Mouse (Mus musculus) hindbrain, embryonic 16.5 days (tissue): ENCODE measurements around the gene Lrrc45. TPM values are rescaled to one million over a fixed set of nuclear protein-coding genes. Genes with fewer than 3 reads are reported as not detected.

ENCODE experiments used
- ATAC-seq: fragments of 200-750 bp; cut with Nextera tagmentation; 2 replicates; pipeline ENCODE4 v1.8.0; 2017; ENCODE audit warnings: moderate TSS enrichment, moderate library complexity
- H3K27ac ChIP-seq: fragments of 300-500 bp; sonication (generic); 2 replicates; pipeline ENCODE4 v1.5.1; 2014; ENCODE audit warnings: low read depth, mild to moderate bottlenecking, control low read depth, low read length, moderate library complexity
- H3K27me3 ChIP-seq: fragments of 300-500 bp; sonication (generic); replicated peaks from 2 replicates; pipeline ENCODE4 v1.6.1; 2014; ENCODE audit warnings: low read length; ENCODE audit not compliant: control insufficient read depth, insufficient read depth
- H3K36me3 ChIP-seq: fragments of 300-500 bp; sonication (generic); 2 replicates; pipeline ENCODE4 v1.6.1; 2014; ENCODE audit warnings: mild to moderate bottlenecking, low read length, moderate library complexity, mixed read lengths; ENCODE audit not compliant: control insufficient read depth, insufficient read depth
- H3K4me1 ChIP-seq: fragments of 300-500 bp; sonication (generic); 2 replicates; pipeline ENCODE4 v1.6.1; 2014; ENCODE audit warnings: low read depth, low read length; ENCODE audit not compliant: control insufficient read depth, insufficient read depth
- H3K4me2 ChIP-seq: fragments of 300-500 bp; sonication (generic); 2 replicates; pipeline ENCODE4 v1.6.1; 2014; ENCODE audit warnings: mild to moderate bottlenecking, low read length, control low read depth, moderate library complexity
- H3K4me3 ChIP-seq: fragments of 300-500 bp; sonication (generic); 2 replicates; pipeline ENCODE4 v1.5.1; 2014; ENCODE audit warnings: mild to moderate bottlenecking, low read length, control low read depth, moderate library complexity
- H3K9ac ChIP-seq: fragments of 300-500 bp; sonication (generic); 2 replicates; pipeline ENCODE4 v1.6.1; 2014; ENCODE audit warnings: low read depth, mild to moderate bottlenecking, control low read depth, low read length, moderate library complexity
- H3K9me3 ChIP-seq: fragments of 300-500 bp; sonication (generic); 2 replicates; pipeline ENCODE4 v1.6.1; 2014; ENCODE audit warnings: mild to moderate bottlenecking, low read length, moderate library complexity; ENCODE audit not compliant: control insufficient read depth
- WGBS: fragments of 180-500 bp; shearing (Covaris S2); extraction: QIAGEN DNeasy Blood & Tissue Kit; methylation state at CpG from one replicate; pipeline ENCODE4 v1.1.7; 2014; 5-methylcytosine and 5-hydroxymethylcytosine counted together
- polyA plus RNA-seq: library from polyadenylated mRNA; unstranded; fragments of >200 nt; fragmentation: Nextera tagmentation; extraction: Ambion mirVana; gene quantifications from 2 replicates; pipeline ENCODE4 v1.2.1, GENCODE M21; 2015

The Lrrc45 gene
- polyA plus RNA-seq, 1 experiment from 2014 or later: 73.4 TPM

- peak; percentile 90 for ATAC-seq
- H3K27me3 ChIP-seq: no peaks in the 10 kb centered on the region
- H3K36me3 ChIP-seq: peaks cover 18% of the 10 kb centered on the region
- H3K4me2 ChIP-seq: peak within 1 kb of the TSS; percentile 64
- no peaks in the 10 kb centered on the region for H3K9me3 ChIP-seq
- peaks cover 16% of the 10 kb centered on the region for H3K4me1 ChIP-seq
- under 1% methylated on average over 70 of the region's 90 CpGs for WGBS
- peak within 1 kb of the TSS; percentile 82 for H3K27ac ChIP-seq
- peak within 1 kb of the TSS; percentile 95 for H3K9ac ChIP-seq
- H3K4me3 ChIP-seq: peak within 1 kb of the TSS; percentile 64
These were observed 7.7 kb downstream of the Lrrc45 start, which contains the start of gene Rac3 for GRCm38 (mm10) chr11:120721124-120722066. TSS of gene Rac3 (plus strand) at chr11:120721470.

- WGBS: 18% methylated on average over 21 of the region's 21 CpGs
- ATAC-seq: peak; percentile 8; the same call in 1 of the 2 replicates
- Histone ChIP-seq H3K27ac (peak overlapping the region; percentile 82; the same call in 1 of the 2 replicates), H3K4me1 (peaks cover 23% of the 10 kb centered on the region), H3K9ac (peak overlapping the region; percentile 95), H3K4me3 (peak overlapping the region; percentile 64), H3K27me3 (no peaks in the 10 kb centered on the region), H3K4me2 (peak overlapping the region; percentile 64), H3K36me3 (peaks cover 15% of the 10 kb centered on the region), H3K9me3 (no peaks in the 10 kb centered on the region)
These were observed 8.4 kb downstream of the Lrrc45 start for GRCm38 (mm10) chr11:120722067-120722630.

- H3K9ac ChIP-seq: peak overlapping the region; percentile 95; the same call in 1 of the 2 replicates
- H3K36me3 ChIP-seq: peaks cover 8% of the 10 kb centered on the region
- ATAC-seq: no peak
- H3K27me3 ChIP-seq: no peaks in the 10 kb centered on the region
- 90% methylated on average over 11 of the region's 11 CpGs for WGBS
- no peaks in the 10 kb centered on the region for H3K9me3 ChIP-seq
- peak overlapping the region; percentile 64 for H3K4me2 ChIP-seq
- H3K4me1 ChIP-seq: peaks cover 23% of the 10 kb centered on the region
- H3K4me3 ChIP-seq: peak overlapping the region; percentile 64
- no peak overlapping the region for H3K27ac ChIP-seq
These were observed 9.1 kb downstream of the Lrrc45 start for GRCm38 (mm10) chr11:120722761-120723382.

GRCm38 (mm10) chr11:120723509-120723908 lies 9.8 kb downstream of the Lrrc45 start:
- no peak for ATAC-seq
- peaks cover 7% of the 10 kb centered on the region for H3K36me3 ChIP-seq
- H3K4me1 ChIP-seq: peaks cover 23% of the 10 kb centered on the region
- whole genome bisulfite sequencing: 88% methylated on average over 6 of the region's 7 CpGs
- H3K4me2 ChIP-seq: no peak overlapping the region
- no peak overlapping the region for H3K9ac ChIP-seq
- no peak overlapping the region for H3K27ac ChIP-seq
- no peak overlapping the region for H3K4me3 ChIP-seq
- no peaks in the 10 kb centered on the region for H3K9me3 ChIP-seq
- H3K27me3 ChIP-seq: no peaks in the 10 kb centered on the region

GRCm38 (mm10) chr11:120726243-120727168 lies 12.8 kb downstream of the Lrrc45 start:
- H3K9ac ChIP-seq: peak overlapping the region; percentile 70
- H3K4me3 ChIP-seq: peak overlapping the region; percentile 57
- no peaks in the 10 kb centered on the region; the same call in 1 of the 2 replicates for H3K27me3 ChIP-seq
- H3K36me3 ChIP-seq: peaks cover 7% of the 10 kb centered on the region
- peak overlapping the region; percentile 91 for H3K4me2 ChIP-seq
- 16% methylated on average over 36 of the region's 36 CpGs for WGBS
- peaks cover 19% of the 10 kb centered on the region for H3K4me1 ChIP-seq
- no peaks in the 10 kb centered on the region for H3K9me3 ChIP-seq
- peak; percentile 43 for ATAC-seq
- H3K27ac ChIP-seq: no peak overlapping the region

- H3K9ac ChIP-seq: peak within 1 kb of the TSS; percentile 70
- H3K27me3 ChIP-seq: no peaks in the 10 kb centered on the region; the same call in 1 of the 2 replicates
- peaks cover 7% of the 10 kb centered on the region for H3K36me3 ChIP-seq
- WGBS: under 1% methylated on average over 14 of the region's 14 CpGs
- H3K4me1 ChIP-seq: peaks cover 16% of the 10 kb centered on the region
- peak; percentile 87 for ATAC-seq
- peak within 1 kb of the TSS; percentile 57 for H3K4me3 ChIP-seq
- peak within 1 kb of the TSS; percentile 91 for H3K4me2 ChIP-seq
- no peak within 1 kb of the TSS for H3K27ac ChIP-seq
- H3K9me3 ChIP-seq: no peaks in the 10 kb centered on the region
These were observed 13.4 kb downstream of the Lrrc45 start, which contains the start of gene Dcxr for GRCm38 (mm10) chr11:120727169-120727527. TSS of gene Dcxr (minus strand) at chr11:120727281.

- H3K4me2 ChIP-seq: peak overlapping the region; percentile 91; the same call in 1 of the 2 replicates
- peaks cover 7% of the 10 kb centered on the region for H3K36me3 ChIP-seq
- H3K9me3 ChIP-seq: no peaks in the 10 kb centered on the region
- no peaks in the 10 kb centered on the region; the same call in 1 of the 2 replicates for H3K27me3 ChIP-seq
- WGBS: 60% methylated on average over 12 of the region's 12 CpGs
- no peak overlapping the region for H3K4me3 ChIP-seq
- H3K4me1 ChIP-seq: peaks cover 12% of the 10 kb centered on the region
- no peak overlapping the region for H3K27ac ChIP-seq
- no peak overlapping the region for H3K9ac ChIP-seq
- no peak for ATAC-seq
These were observed 13.8 kb downstream of the Lrrc45 start for GRCm38 (mm10) chr11:120727564-120727963.

- WGBS: 75% methylated on average over 11 of the region's 11 CpGs
- H3K36me3 ChIP-seq: peaks cover 6% of the 10 kb centered on the region
- no peak for ATAC-seq
- H3K9ac ChIP-seq: no peak overlapping the region
- no peaks in the 10 kb centered on the region for H3K9me3 ChIP-seq
- peaks cover 2% of the 10 kb centered on the region; the same call in 1 of the 2 replicates for H3K27me3 ChIP-seq
- no peak overlapping the region; the same call in 1 of the 2 replicates for H3K4me2 ChIP-seq
- H3K27ac ChIP-seq: no peak overlapping the region
- H3K4me3 ChIP-seq: no peak overlapping the region
- H3K4me1 ChIP-seq: peaks cover 9% of the 10 kb centered on the region
These were observed 15.0 kb downstream of the Lrrc45 start for GRCm38 (mm10) chr11:120728530-120729240.
